Mouse (Mus musculus) retina, embryonic 14.5 days (tissue): ENCODE results near the gene Tnnt3.
A peak's percentile ranks its signal among the peaks of the same experiment; 100 is the strongest.

Source experiments
- DNase-seq: peaks from one replicate; pipeline ENCODE4 v3.0.0-alpha.2; 2015; ENCODE audit warnings: low spot score

Tnnt3 gene

DNA sequence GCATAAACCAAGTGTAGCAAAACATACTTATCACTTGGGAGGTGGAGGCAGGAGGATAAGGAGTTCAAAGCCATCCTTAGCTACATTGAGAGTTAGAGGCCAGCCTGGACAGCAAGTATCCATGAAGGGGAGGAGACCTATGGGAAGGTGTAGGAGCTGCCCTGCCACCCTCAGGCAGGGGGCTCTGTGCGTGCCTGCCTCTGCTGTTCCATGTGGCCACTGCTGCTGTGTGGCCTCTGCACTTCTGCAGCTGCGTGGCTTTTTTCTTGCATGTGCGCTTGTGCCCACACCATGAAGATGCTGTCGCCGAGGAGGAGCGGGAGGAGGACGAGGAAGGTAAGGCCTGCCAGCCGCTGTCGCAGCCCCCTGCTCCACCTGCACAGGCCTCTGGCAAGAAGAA lies 8.8 kb downstream of the Tnnt3 start:
- no peak for DNase-seq

DNA sequence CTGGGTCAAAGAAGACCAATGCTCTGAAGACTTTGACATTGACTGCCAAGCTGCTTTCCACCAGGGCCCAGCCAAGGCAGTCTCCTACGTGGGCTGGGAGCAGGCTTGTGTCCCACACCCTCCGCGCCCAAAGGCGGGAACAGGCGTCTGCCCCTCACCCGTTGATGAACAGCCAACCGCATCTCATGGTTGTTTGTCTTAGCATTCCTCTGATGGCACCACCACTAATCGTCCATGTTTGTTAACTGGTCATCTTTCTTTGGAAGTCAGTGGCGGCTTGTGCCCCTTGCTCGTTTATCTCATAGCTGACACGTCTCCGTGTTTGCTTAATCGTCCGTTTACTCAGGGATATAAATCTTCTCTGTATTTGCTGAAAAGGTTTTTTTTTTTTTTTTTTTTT lies 10.9 kb downstream of the Tnnt3 start:
- DNase-seq, result no peak

GRCm38 (mm10) chr7:142510021-142510777 lies 11.6 kb downstream of the Tnnt3 start:
- DNase-seq, result peak; percentile 26

DNA sequence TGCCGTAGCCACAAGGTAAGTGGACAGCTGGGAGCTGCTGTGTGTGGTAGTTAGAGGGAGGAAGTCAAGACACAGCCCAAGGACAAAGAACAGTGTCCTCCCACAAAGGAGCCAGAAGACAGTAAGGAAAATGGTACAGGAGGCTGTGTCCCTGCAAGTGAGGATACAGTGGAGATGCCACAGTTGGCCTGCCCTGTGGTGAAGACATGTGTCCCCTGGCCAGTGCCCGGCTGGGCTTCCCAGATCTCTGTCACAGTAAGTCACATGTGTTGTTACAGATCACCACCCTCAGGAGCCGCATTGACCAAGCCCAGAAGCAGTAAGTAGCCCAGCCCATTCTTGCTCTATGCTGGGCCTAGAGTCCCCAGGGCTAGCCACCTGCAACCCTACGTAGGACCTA lies 15.4 kb downstream of the Tnnt3 start:
- no peak for DNase-seq

- no peak for DNase-seq
Measured at GRCm38 (mm10) chr7:142516221-142516978, 17.8 kb downstream of the Tnnt3 start.

GRCm38 (mm10) chr7:142517531-142517930 lies 18.9 kb downstream of the Tnnt3 start:
- no peak for DNase-seq

DNA sequence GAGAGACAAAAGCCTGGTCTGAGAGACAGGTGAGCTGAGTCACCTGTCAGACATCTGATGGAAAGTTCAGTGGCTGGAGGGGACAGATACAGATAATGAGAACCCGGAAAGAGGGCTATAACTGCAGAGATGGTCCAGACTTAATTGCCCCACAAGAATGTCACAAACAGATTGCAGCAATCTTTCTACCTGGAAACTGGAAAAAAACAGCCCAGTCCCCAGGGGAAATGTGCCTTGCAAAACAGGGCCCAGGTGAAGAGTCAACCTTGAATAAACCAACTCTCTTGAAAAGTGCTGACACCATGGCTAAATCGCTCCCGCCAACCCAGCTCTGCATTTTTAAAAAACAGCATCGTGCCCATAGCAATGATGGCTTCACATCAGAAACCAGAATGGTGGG lies 21.7 kb downstream of the Tnnt3 start:
- no peak for DNase-seq

- DNase-seq, result peak; percentile 51
Measured at GRCm38 (mm10) chr7:142522352-142522751, 23.7 kb downstream of the Tnnt3 start.

- no peak for DNase-seq
Measured at GRCm38 (mm10) chr7:142523200-142523990, 24.8 kb downstream of the Tnnt3 start.

DNA sequence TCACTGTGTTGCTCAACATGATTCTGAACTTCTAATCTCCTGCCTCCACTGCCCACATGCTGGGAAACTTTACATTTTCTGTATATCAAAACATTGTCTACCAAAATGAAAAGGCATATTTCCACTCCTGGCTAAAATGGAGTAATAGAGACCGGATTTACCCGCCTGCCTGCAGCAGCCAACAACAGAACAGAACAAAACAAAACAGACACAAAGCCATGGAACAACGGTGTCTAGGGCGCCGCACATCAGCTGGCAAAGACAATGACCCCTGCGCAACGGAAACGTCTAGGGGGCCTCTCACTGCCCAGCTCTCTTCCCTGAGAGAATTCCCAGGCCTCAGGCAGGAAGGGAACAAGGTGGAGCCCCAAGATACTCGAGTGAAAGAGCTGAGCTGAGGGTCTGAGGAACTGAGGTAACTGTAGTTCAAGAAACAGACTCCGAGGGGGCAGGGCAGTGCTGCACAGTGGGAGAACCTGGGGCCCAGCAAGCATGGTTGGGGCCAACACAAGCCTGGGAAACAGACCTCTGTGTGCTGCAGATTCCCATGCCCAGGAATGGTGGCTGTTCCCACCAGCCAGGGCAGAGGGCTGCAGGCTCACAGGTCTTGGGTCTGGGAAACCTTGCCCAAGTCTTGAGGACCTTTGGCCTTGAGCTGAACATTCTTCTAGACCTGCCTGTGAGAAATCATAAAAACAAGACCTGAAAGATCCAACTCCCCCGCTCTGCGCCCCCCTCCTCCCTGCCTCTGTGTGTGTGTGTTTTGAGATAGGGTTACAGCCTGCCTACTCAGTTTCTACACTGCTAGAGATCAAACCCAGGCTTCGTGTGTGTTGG lies 26.9 kb downstream of the Tnnt3 start:
- DNase-seq, result no peak

DNA sequence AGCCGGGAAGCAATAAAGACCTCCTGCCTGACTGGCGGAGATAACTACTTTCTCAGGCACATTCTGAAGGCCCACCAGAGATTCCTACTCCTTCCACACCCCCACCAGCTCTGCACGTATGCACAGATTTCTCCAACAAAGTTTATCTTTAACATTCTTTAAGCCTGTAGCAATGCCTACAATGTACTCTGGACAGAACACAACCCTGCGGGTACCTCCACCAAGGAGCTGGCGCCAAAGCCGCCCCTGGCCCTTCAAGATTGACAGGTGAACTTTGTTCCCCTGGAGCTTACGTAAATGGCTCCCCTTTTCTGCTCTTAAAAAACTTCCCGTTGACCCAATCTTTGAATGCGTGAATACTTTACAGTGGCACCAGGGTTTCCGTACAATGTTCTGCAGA lies 30.7 kb downstream of the Tnnt3 start:
- no peak for DNase-seq

DNA sequence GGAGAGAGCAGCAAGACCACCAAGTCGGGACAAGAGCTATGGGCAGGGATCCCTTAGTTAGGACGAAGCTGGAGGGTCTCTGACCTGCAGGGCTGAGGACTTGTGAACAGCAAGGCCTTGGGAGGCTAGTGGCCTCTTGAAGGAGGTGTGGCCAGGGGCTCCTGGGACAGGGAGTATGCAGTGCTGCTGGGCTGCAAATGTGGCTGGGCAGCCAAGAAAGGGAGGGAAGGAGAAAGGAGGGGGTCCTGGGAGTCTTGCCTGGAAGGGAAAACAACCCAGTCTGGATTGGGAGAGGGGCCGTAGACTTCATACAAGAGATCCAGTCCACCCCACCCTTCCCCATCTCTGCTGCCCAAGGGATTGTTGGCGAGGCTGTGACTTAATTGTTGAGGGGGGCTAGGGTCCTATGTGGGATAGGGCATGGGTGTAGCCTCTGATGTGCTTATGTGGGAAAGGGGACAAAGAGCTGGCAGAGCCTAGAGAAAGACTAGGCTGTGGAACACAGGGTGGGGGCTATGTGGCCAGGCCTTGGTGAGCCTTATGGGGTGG lies 33.4 kb downstream of the Tnnt3 start:
- DNase-seq, result no peak

GRCm38 (mm10) chr7:142532671-142533058 lies 34.0 kb downstream of the Tnnt3 start, which contains the start of gene Mrpl23:
TSS of gene Mrpl23 (plus strand) at chr7:142532686.
- no peak for DNase-seq

- DNase-seq, result peak; percentile 91
Measured at GRCm38 (mm10) chr7:142533059-142533855, 34.6 kb downstream of the Tnnt3 start.

DNA sequence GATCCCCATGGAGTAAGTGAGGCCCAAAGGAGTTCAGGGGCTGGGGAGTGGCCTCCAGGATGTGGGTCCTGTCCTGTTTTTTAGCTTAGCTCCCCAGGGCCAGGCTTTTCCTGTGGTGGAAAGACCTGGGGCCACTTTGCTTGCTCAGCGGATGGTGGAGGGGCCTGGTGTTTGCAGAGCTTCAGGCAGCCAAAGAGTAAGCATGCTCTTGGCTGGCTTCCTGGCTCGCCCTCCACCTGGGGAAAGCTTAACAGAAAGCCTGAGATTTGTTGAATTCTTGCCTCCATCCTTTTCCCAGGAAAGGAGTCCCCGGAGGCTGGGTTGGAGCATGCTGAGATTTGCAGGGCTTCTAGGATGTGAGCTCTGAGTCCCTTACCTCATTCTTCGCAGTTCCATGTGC lies 36.5 kb downstream of the Tnnt3 start:
- DNase-seq, result no peak

DNA sequence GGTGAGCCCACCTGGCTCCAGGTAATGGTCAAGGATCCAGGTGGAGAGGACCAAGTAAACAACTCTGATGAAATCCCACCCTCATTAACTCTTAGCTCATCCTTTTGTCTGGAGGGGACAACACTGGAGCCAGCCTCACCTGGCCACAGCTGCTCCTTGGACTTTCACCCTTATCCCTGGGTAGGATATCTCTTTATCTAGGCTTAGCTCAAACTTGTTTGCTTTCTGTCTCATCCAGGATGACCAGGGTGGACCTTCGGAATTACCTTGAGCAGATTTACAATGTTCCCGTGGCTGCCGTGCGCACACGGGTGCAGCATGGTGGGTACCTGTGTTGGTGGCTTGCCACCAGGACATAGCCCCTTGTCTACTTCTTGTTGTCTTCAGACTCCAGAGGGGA lies 37.2 kb downstream of the Tnnt3 start:
- DNase-seq, result no peak

GRCm38 (mm10) chr7:142537181-142537580 lies 38.5 kb downstream of the Tnnt3 start:
- DNase-seq, result no peak

DNA sequence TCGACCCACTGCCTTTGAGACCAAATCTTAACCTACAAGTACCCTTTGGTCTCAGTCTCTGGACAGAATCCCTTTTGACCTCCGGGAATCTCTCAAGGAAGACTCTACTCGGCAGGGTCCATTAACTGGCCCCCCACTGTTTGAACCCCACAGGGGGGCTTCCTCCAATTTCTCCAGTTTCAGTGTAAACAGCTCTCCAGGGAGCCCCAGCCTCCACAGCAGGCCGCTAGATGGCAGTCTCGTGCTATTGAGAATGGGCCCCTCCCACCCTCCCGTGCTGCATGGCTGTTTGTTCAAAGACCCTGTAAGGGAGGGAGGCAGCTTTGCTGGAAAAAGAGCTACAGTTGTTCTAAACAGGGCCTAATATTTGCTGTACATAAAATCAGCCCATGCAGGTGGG lies 39.2 kb downstream of the Tnnt3 start:
- DNase-seq, result peak; percentile 90

DNA sequence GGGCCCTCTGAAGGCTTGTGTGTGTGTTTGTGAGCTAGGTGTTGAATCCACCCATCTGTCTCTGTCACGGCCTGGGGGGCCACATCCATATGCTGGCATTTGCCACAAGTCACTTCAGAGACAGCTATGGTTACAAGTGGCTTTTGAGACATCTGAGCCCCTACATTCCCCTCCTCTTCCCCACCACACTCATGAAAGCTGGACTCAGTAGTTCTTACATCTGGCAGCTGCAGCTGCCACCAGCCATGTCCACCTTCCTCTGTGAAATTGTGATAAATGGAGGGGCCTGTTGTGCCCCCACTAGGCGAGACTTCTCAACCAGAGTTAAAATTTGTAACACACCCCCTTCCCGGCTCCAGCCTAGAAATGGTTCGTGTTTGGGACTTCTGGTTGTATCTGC lies 39.7 kb downstream of the Tnnt3 start:
- DNase-seq, result no peak

GRCm38 (mm10) chr7:142538766-142539165 lies 40.1 kb downstream of the Tnnt3 start:
- no peak for DNase-seq

DNA sequence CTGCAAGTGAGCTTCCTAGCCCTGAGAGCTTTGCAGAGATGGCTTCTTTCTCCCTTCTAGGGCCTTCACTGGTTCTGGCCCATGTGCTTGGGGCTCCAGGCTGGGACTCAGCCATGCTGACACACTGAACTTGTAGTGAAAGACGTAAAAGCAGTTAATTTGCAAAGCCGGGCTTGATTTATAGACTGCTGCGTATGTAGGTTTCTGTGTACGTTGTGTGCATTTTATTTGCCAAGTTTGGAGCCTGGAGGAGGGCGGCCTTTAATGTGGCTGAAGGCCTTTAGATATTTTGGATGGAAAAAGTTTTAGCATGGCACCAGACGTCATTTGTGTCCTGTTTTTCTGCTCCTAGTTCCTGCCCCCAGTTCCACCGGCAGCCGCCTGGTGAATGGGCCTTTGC lies 41.2 kb downstream of the Tnnt3 start:
- no peak for DNase-seq
